Mouse (Mus musculus) MEL (cell line): ENCODE data around the gene Gm17324.

Experiments used
- BHLHE40 ChIP-seq: IDR thresholded peaks from 2 replicates; pipeline ENCODE4 v1.6.1; 2012; ENCODE audit warnings: low read depth, mild to moderate bottlenecking, inconsistent platforms, low read length, improper control_type of control experiment, borderline replicate concordance
- CTCF ChIP-seq, 3 experiments: IDR thresholded peaks in 2 of 3; conservative IDR thresholded peaks in 1 of 3; 2 replicates each; pipeline ENCODE4 v1.5.1; 2011 to 2012; ENCODE audit warnings: low read length in 3 of 3, low read depth in 2 of 3, mild to moderate bottlenecking in 2 of 3, improper control_type of control experiment in 1 of 3, inconsistent platforms in 1 of 3, mixed read lengths in 1 of 3, moderate library complexity in 1 of 3; ENCODE audit not compliant: control insufficient read depth in 1 of 3, insufficient read depth in 1 of 3, poor library complexity in 1 of 3, severe bottlenecking in 1 of 3
- EP300 ChIP-seq, 2 experiments: IDR thresholded peaks; 2 replicates each; pipeline ENCODE4 v1.6.1; 2011; ENCODE audit warnings: improper control_type of control experiment in 2 of 2, low read length in 2 of 2, low read depth in 1 of 2, mild to moderate bottlenecking in 1 of 2
- ETS1 ChIP-seq: IDR thresholded peaks from 2 replicates; pipeline ENCODE4 v1.6.1; 2012; ENCODE audit warnings: low read depth, mild to moderate bottlenecking, inconsistent platforms, low read length, improper control_type of control experiment, moderate library complexity
- KAT2A ChIP-seq: conservative IDR thresholded peaks from 2 replicates; pipeline ENCODE4 v1.6.1; 2012; ENCODE audit warnings: low read depth, low read length, improper control_type of control experiment, inconsistent platforms
- MAX ChIP-seq: IDR thresholded peaks from 2 replicates; pipeline ENCODE4 v1.6.1; 2011; ENCODE audit warnings: low read length, improper control_type of control experiment
- MYC ChIP-seq: IDR thresholded peaks from 2 replicates; pipeline ENCODE4 v1.6.1; 2011; ENCODE audit warnings: low read depth, mild to moderate bottlenecking, low read length, improper control_type of control experiment, moderate library complexity
- POLR2A ChIP-seq, 2 experiments: IDR thresholded peaks; 2 replicates each; pipeline ENCODE4 v1.6.1; 2011 to 2012; ENCODE audit warnings: low read length in 2 of 2, mild to moderate bottlenecking in 2 of 2, control low read depth in 1 of 2, improper control_type of control experiment in 1 of 2, low read depth in 1 of 2, moderate library complexity in 1 of 2; ENCODE audit not compliant: control insufficient read depth in 1 of 2, insufficient read depth in 1 of 2, poor library complexity in 1 of 2
- RAD21 ChIP-seq: IDR thresholded peaks from 2 replicates; pipeline ENCODE4 v1.6.1; 2011; ENCODE audit warnings: mild to moderate bottlenecking, low read depth, low read length, improper control_type of control experiment
- TAL1 ChIP-seq: IDR thresholded peaks from 2 replicates; pipeline ENCODE4 v1.6.1; 2012; ENCODE audit warnings: mild to moderate bottlenecking, inconsistent platforms, low read length, moderate library complexity, mixed read lengths
- TCF12 ChIP-seq: IDR thresholded peaks from 2 replicates; pipeline ENCODE4 v1.6.1; 2014; ENCODE audit warnings: low read depth, mild to moderate bottlenecking, inconsistent platforms, low read length, improper control_type of control experiment, moderate library complexity

DNA sequence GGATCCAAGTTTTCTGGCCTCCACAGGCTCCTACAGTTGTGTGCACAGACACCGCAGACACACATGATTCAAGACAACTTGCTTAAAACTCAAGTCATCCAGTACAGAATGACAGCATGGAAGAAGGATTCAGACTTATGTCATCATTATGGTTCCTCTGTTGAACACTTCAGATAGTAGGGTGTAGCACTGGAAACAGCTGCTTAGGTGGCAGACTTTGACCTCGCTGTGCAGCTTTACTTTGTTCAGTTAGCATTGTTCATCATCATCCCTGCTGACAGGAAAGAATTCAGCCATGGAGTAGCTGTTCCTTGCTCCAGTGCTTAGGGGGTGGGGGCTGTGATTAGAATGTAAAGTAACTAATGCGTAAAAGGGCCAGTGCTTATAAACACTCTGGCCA lies 17.1 kb upstream of the Gm17324 start:
- no peak for TF ChIP-seq EP300 (IDR thresholded peaks at IDR 0.05; ENCODE audit: low read depth in 1 of 2, low read length in 2 of 2)
- TF ChIP-seq MAX = no peak
- TF ChIP-seq RAD21 = no peak
- TF ChIP-seq TAL1 = no peak
- no peak for TF ChIP-seq KAT2A
- TF ChIP-seq CTCF (IDR thresholded peaks at IDR 0.05 in 2 of 3, conservative IDR thresholded peaks at IDR 0.05 in 1 of 3; ENCODE audit: control insufficient read depth in 1 of 3, insufficient read depth in 1 of 3, low read depth in 2 of 3, low read length in 3 of 3, poor library complexity in 1 of 3, severe bottlenecking in 1 of 3) = no peak
- no peak for TF ChIP-seq TCF12
- TF ChIP-seq BHLHE40 = no peak
- TF ChIP-seq POLR2A (IDR thresholded peaks at IDR 0.05; ENCODE audit: control insufficient read depth in 1 of 2, insufficient read depth in 1 of 2, low read depth in 1 of 2, low read length in 2 of 2, poor library complexity in 1 of 2) = no peak
- no peak for TF ChIP-seq MYC
- TF ChIP-seq ETS1 = no peak
